Mouse (Mus musculus) forebrain, embryonic 15.5 days (tissue): ENCODE measurements around the gene Utp4. TPM values are rescaled to one million over a fixed set of nuclear protein-coding genes. Genes with fewer than 3 reads are reported as not detected.
"Not testable (repeated sequence)": the region's sequence is repeated elsewhere in the genome, so short reads cannot be mapped to it uniquely, and the experiment has no call there.

Source experiments
- ATAC-seq: fragments of 200-750 bp; cut with Nextera tagmentation; replicated peaks from 2 replicates; pipeline ENCODE4 v1.8.0; 2017; ENCODE audit warnings: mild to moderate bottlenecking, moderate TSS enrichment, moderate library complexity
- H3K27ac ChIP-seq: fragments of 300-500 bp; sonication (generic); replicated peaks from 2 replicates; pipeline ENCODE4 v1.5.1; 2015; ENCODE audit warnings: mild to moderate bottlenecking, inconsistent platforms
- H3K27me3 ChIP-seq: fragments of 300-500 bp; sonication (generic); 2 replicates; pipeline ENCODE4 v1.6.1; 2015; ENCODE audit warnings: inconsistent platforms
- H3K36me3 ChIP-seq: fragments of 300-500 bp; sonication (generic); 2 replicates; pipeline ENCODE4 v1.6.1; 2015; ENCODE audit warnings: mild to moderate bottlenecking, inconsistent platforms
- H3K4me1 ChIP-seq: fragments of 300-500 bp; sonication (generic); 2 replicates; pipeline ENCODE4 v1.6.1; 2015; ENCODE audit warnings: inconsistent platforms
- H3K4me2 ChIP-seq: fragments of 300-500 bp; sonication (generic); replicated peaks from 2 replicates; pipeline ENCODE4 v1.6.1; 2015; ENCODE audit warnings: mild to moderate bottlenecking, inconsistent platforms
- H3K4me3 ChIP-seq: fragments of 300-500 bp; sonication (generic); 2 replicates; pipeline ENCODE4 v1.5.1; 2015; ENCODE audit warnings: mild to moderate bottlenecking, inconsistent platforms
- H3K9ac ChIP-seq: fragments of 300-500 bp; sonication (generic); replicated peaks from 2 replicates; pipeline ENCODE4 v1.6.1; 2015; ENCODE audit warnings: mild to moderate bottlenecking, inconsistent platforms
- H3K9me3 ChIP-seq: fragments of 300-500 bp; sonication (generic); 2 replicates; pipeline ENCODE4 v1.6.1; 2016; ENCODE audit warnings: inconsistent platforms
- WGBS: fragments of 180-500 bp; shearing (Covaris S2); methylation state at CpG from one replicate; pipeline ENCODE4 v1.1.7; 2015; ENCODE audit warnings: mixed read lengths; 5-methylcytosine and 5-hydroxymethylcytosine counted together
- polyA plus RNA-seq: library from polyadenylated mRNA; unstranded; fragments of >200 nt; fragmentation: Nextera tagmentation; extraction: Ambion mirVana; gene quantifications from 2 replicates; pipeline ENCODE4 v1.2.1, GENCODE M21; 2015

Utp4 gene
- polyA plus RNA-seq, 1 experiment from 2014 or later, result 49.1 TPM

DNA sequence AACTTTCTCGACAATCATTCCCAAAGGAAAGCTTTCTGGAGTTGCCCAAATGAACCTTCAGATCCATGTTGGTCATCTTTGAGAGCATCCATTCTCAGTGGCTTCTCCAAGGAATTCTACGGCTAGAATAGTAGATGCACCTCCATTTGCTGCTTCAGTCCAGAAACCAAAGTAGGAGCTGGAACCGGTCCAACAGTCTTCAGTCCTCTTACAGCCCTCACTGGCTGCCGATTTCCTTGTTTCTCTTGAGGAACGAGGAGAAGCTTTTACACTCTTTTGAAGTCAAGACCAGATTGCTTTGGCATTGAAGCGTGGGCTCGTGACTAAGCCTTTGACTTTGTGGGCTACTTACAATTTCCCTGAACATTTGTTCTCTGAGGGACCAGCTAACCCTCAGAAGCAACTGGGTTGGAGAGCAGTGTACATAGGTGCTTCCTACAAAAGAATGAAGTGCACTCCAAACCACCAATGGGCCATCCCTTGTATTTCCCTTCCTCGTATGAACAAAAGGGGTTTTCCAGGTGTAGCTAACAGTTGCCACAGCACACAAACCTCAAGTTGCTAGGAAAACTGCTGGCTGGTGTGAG, 13.2 kb upstream of the Utp4 start:
- no peaks in the 10 kb centered on the region for H3K9me3 ChIP-seq
- no peak overlapping the region for H3K4me3 ChIP-seq
- H3K9ac ChIP-seq, result no peak overlapping the region
- no peaks in the 10 kb centered on the region for H3K4me1 ChIP-seq
- 83% methylated on average over 8 of the region's 8 CpGs for WGBS
- no peak overlapping the region for H3K4me2 ChIP-seq
- ATAC-seq, result no peak
- peaks cover 52% of the 10 kb centered on the region for H3K36me3 ChIP-seq
- no peak overlapping the region for H3K27ac ChIP-seq
- H3K27me3 ChIP-seq, result no peaks in the 10 kb centered on the region

DNA sequence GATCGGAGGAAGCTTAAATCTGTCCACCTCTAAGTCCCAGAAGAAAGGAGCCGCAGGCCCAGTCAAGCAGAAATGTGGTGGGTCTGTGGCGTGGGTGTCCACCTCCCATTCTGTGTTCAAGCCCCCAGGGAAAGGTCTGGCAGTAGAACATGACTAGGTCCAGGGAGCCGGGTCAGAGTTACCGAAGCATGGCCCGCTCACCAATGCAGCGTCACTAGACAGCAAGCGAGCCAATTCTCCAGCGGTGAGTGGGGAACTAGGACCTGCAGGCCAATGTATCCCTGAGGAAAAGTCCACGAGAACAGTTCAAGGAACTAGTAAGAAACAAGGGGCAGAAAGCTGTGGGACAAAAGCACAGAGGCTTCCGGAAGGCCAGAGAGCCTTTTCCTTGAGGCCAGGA, 9.3 kb upstream of the Utp4 start:
- WGBS, result 93% methylated on average over 11 of the region's 11 CpGs
- not testable (repeated sequence) for ATAC-seq
- peaks cover 57% of the 10 kb centered on the region for H3K36me3 ChIP-seq

DNA sequence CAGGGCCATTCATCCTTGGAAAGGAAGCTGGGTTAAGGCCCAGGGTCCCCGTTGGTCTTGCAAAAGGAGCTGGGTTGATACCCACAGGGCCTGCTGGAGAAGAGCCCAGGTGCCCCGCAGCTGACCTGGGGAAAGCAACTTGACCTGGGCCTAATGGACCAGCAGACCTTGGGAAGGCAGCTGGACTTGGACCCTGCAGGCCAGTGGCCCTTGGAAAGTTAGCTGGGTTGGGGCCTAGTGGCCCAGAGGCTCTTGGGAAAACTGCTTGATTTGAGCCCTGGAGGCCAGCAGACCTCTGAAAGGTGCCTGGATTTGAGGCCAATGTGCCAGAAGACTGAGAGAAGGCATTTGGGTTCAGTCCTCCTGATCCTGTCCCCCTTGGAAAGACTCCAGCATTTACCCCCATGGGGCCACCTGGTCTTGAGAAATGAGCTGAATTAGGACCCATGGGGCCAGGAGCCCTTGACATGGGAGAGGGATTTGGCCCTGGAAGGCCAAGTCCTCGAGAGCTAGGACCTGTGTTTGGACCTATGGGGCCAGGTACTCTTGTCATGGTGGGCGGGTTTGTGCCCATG, 8.5 kb upstream of the Utp4 start:
- not testable (repeated sequence) for ATAC-seq, H3K4me3 ChIP-seq, H3K27me3 ChIP-seq, H3K9ac ChIP-seq, H3K4me1 ChIP-seq, H3K27ac ChIP-seq, H3K4me2 ChIP-seq, H3K9me3 ChIP-seq
- 91% methylated on average over 4 of the region's 4 CpGs for WGBS
- peaks cover 49% of the 10 kb centered on the region for H3K36me3 ChIP-seq

More for the DNA sequence above, 9.3 kb upstream of the Utp4 start:
- H3K27me3 ChIP-seq, H3K9ac ChIP-seq, H3K9me3 ChIP-seq, H3K4me2 ChIP-seq, H3K4me1 ChIP-seq, H3K27ac ChIP-seq, H3K4me3 ChIP-seq: not testable (repeated sequence)

DNA sequence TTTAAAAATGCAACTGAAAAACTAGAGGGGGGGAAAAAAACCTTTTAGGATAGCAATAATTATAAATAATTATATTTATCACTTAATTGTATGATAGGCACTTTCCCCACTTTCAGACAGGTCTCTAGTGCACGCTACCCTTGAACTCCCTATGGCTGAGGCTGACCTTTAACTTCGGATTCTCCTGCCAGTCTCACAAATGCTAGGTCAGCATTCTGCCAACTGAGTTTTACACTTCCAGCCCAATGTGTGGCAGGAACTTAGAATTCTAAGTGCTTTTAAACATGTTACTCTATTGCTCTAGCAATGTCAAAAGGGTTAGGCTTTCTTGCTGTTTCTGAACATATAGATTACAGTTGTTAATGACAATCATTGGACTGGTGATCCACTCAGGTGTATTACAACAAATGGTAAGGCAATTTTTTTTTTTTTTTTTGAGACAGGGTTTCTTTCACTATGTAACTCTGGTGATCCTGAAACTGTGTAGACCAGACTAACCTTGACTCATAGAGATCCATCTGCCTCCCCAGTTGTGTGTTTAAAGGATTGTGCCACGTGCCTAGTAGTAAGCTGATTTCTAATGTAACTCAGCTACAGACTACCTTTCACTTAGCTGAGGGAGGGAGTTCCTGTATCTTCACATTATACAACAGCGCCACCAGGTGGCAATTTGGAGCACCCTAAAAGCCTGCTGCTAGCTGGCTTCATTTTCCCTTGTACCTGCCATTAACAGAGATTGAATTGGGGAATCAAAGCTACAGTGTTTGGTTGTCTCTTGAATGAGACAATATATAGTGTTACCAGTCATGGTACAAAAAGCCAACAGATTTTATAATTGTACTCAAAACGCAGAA, 5.9 kb upstream of the Utp4 start:
- H3K27ac ChIP-seq, result no peak overlapping the region
- H3K9ac ChIP-seq, result no peak overlapping the region
- peaks cover 17% of the 10 kb centered on the region for H3K4me1 ChIP-seq
- no peak overlapping the region for H3K4me3 ChIP-seq
- H3K36me3 ChIP-seq, result peaks cover 34% of the 10 kb centered on the region
- no peaks in the 10 kb centered on the region for H3K9me3 ChIP-seq
- no peaks in the 10 kb centered on the region for H3K27me3 ChIP-seq
- peak; percentile 68 for ATAC-seq
- no peak overlapping the region for H3K4me2 ChIP-seq
- 45% methylated on average over 5 of the region's 5 CpGs for WGBS

DNA sequence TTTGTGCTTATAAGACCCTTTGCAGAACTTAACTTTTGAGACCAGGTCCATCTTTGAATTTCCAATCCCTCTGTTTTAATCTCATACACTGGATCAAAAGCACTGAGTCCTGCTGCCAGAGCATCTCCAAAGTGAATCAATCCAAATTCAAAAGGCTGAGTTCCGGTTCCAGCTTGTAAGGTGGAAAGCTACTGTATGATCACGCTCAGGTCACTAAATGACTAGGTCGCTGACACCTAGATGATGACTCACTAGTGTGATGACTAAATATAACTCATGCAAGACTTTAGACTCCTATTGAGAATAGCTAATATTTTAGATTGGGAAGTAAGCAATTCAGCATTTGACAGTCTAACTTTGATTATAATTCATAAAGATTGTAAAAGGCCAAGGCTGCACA, 4.6 kb upstream of the Utp4 start:
- Histone ChIP-seq H3K4me1 (peaks cover 18% of the 10 kb centered on the region), H3K27ac (no peak overlapping the region), H3K27me3 (no peaks in the 10 kb centered on the region), H3K36me3 (peaks cover 26% of the 10 kb centered on the region), H3K9me3 (no peaks in the 10 kb centered on the region), H3K4me2 (no peak overlapping the region), H3K9ac (no peak overlapping the region), H3K4me3 (no peak overlapping the region)
- 85% methylated on average over 3 of the region's 3 CpGs for WGBS
- no peak for ATAC-seq

DNA sequence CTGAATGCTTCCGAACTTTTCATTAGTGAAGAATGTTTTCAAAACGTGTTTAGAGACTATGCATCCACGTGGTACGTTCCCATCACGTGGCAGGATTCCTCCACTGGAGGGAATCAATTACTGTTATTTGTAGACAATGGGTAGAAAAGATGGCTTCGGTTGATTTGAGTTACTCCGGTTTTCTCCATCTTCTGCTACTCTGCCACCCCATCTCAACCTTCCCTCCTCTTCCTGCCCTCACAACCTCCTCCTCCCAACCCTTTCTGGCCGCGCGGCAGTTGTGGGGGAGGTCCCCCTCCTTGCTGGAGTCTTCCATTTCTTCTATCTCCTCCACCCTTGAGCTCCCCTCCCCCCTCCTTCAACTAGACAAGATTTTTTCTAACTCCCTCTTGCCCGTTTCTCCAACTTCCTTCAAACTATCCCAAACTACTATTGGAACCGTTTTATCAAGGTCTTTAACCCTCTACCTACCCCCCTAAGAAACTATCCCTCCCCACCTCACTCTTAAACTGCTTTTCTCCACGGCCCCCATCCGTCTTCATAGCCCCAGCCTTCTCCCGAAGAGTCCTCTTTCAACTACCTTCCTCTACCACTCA, 1.1 kb upstream of the Utp4 start:
- Histone ChIP-seq H3K4me3 (peak overlapping the region; percentile 99), H3K36me3 (peaks cover 14% of the 10 kb centered on the region; the same call in 1 of the 2 replicates), H3K27ac (peak overlapping the region; percentile 94), H3K9me3 (no peaks in the 10 kb centered on the region), H3K9ac (peak overlapping the region; percentile 97), H3K27me3 (no peaks in the 10 kb centered on the region), H3K4me2 (peak overlapping the region; percentile 84), H3K4me1 (peaks cover 32% of the 10 kb centered on the region)
- under 1% methylated on average over 15 of the region's 15 CpGs for WGBS
- no peak for ATAC-seq

DNA sequence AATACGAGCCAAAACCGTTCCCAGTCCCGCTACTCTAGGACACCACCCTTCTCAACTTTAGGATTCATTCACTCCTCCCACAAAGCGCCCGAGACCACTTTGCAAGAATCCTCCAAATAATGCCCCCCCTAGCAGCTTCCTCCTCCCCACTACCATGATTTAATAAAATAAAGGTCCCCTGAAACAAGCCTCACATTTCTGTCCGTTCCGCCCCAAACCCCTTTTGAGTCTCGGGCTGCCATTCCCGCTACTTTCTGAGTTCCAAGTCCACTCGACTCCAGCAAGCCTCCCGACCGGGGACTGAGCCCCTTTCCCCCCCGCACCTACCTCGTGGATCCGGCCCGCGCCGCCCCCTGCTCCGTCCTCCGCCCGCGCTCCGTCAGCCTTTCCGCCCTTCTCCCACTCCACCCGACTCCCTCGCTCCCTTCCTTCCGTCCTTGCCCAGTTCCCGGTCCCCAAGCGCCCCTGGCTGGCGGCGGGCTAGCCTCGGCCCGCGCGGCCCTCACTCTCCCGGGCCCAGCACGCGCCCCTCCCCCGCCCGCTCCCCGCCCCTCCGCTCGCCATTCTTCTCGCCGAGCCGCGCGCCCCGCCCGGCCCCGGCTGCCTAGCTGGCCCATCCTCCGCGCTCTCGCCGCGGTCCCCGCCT, 507 bp upstream of the Utp4 start:
- Histone ChIP-seq H3K27me3 (no peaks in the 10 kb centered on the region), H3K9ac (peak overlapping the region; percentile 97), H3K4me1 (peaks cover 31% of the 10 kb centered on the region), H3K4me2 (peak overlapping the region; percentile 84), H3K4me3 (peak overlapping the region; percentile 99), H3K36me3 (peaks cover 20% of the 10 kb centered on the region), H3K9me3 (no peaks in the 10 kb centered on the region), H3K27ac (peak overlapping the region; percentile 94)
- peak; percentile 88 for ATAC-seq
- 2% methylated on average over 55 of the region's 57 CpGs for WGBS

DNA sequence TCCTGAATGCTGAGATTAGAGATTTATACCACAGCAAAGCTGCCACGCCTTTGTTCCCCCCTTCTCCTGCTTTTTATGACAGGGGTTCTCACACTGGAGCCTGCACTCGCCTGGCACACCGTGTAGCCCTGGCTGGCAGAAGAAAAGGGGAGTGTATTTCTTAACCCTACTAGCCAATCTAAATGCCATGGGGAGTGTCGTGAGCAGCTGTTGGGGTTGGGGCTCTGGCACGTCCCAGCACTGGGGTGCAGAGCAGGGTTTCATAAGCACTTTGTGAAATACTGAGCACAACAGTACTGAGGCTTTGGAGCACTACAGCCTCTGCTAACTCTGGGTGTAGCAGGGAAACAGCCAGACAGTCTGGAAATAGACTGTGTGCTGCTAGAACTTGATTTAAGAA, 6.0 kb downstream of the Utp4 start:
- Histone ChIP-seq H3K4me3 (no peak overlapping the region), H3K27ac (no peak overlapping the region), H3K36me3 (peaks cover 65% of the 10 kb centered on the region), H3K9me3 (no peaks in the 10 kb centered on the region), H3K4me1 (peaks cover 7% of the 10 kb centered on the region), H3K4me2 (no peak overlapping the region), H3K9ac (no peak overlapping the region), H3K27me3 (no peaks in the 10 kb centered on the region)
- 91% methylated on average over 5 of the region's 5 CpGs for WGBS
- no peak for ATAC-seq

DNA sequence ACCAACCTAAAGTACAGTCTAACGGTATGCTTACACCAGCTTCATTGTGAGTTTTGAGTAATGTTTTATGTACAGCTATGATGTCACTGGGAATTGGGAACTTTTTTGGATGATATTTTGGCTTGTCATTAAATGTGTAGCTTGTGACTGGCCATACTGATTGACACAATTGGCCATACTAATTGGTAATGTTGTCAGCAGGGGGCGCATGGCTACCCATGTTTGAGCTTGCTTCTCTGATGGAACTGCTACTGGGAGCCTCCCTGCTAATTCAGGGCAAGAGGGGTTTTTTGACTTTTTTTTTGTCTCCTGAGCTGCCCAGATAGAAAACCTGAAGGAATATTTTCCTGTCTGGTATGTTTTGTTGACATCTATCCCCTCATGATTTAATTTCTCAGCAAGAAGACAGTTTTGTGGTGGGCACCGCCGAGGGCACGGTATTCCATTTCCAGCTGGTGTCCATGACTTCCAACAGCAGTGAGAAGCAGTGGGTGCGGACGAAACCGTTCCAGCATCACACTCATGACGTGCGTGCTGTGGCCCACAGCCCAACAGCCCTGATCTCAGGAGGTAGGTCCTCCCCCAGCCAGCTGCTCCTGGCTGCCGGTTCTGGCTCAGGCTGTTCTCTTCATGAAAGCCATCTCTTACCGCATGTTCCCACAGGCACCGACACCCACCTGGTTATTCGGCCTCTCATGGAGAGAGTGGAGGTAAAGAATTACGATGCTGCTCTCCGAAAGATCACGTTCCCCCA, 12.5 kb downstream of the Utp4 start:
- no peak for ATAC-seq
- Histone ChIP-seq H3K4me3 (no peak overlapping the region), H3K4me1 (no peaks in the 10 kb centered on the region), H3K4me2 (no peak overlapping the region), H3K27me3 (no peaks in the 10 kb centered on the region), H3K9ac (no peak overlapping the region), H3K36me3 (peaks cover 64% of the 10 kb centered on the region), H3K9me3 (no peaks in the 10 kb centered on the region), H3K27ac (no peak overlapping the region)
- 91% methylated on average over 17 of the region's 17 CpGs for WGBS

DNA sequence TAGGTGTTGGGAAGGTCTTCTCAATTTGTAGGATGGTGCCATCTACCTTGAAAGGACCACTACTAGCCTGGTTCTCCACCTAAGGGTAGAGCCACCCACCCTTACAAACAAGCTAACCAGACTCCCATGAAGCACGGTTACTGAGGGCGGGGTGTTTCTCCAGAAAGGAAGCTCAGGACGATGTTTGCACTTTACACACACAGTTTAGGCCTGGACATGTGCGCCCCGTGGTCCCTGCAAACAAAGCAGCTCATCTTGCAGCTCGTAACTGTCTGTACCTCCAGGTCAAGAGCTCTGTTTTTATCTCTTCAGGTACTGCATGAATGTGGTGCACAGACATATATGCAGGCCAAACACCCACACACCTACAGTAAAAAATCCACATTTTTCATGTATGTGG, 13.2 kb downstream of the Utp4 start:
- ATAC-seq, result no peak
- Histone ChIP-seq H3K27me3 (no peaks in the 10 kb centered on the region), H3K4me3 (no peak overlapping the region), H3K36me3 (peaks cover 62% of the 10 kb centered on the region), H3K9me3 (no peaks in the 10 kb centered on the region), H3K4me2 (no peak overlapping the region), H3K27ac (no peak overlapping the region), H3K4me1 (no peaks in the 10 kb centered on the region), H3K9ac (no peak overlapping the region)
- 95% methylated on average over 6 of the region's 6 CpGs for WGBS

DNA sequence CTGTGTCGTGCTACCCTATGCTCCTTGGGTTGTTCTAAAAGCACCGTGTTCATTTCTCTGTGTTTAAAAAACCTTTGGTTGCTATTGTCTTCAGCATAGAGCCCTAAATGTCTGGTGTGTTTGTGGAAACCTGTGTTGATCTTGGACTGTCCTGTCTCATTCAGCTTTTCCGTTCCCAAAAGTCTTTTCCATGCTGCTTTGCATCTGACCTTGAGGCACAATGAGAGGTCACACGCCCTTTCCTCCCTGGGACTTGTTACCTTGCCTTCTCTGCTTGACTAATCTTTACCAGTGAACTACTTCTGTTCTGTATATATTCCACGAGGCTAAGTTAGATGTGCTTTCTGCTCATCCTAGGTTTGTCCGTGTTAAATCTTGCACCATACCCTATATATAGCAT, 14.0 kb downstream of the Utp4 start:
- no peak overlapping the region for H3K4me3 ChIP-seq
- WGBS, result 93% methylated on average over 6 of the region's 6 CpGs

More for the DNA sequence above, 14.0 kb downstream of the Utp4 start:
- no peaks in the 10 kb centered on the region for H3K27me3 ChIP-seq
- H3K9me3 ChIP-seq, result no peaks in the 10 kb centered on the region
- H3K4me1 ChIP-seq, result no peaks in the 10 kb centered on the region
- no peak overlapping the region for H3K27ac ChIP-seq
- no peak for ATAC-seq
- no peak overlapping the region for H3K4me2 ChIP-seq
- no peak overlapping the region for H3K9ac ChIP-seq
- H3K36me3 ChIP-seq, result peaks cover 62% of the 10 kb centered on the region
